Mouse (Mus musculus) lung, embryonic 16.5 days (tissue): ENCODE results near the gene Aph1c. TPM values are rescaled to one million over a fixed set of nuclear protein-coding genes. Genes with fewer than 3 reads are reported as not detected.
A peak's percentile ranks its signal among the peaks of the same experiment; 100 is the strongest.
"Not testable (repeated sequence)": the region's sequence is repeated elsewhere in the genome, so short reads cannot be mapped to it uniquely, and the experiment has no call there.

Experiments used
- ATAC-seq: fragments of 200-750 bp; cut with Nextera tagmentation; 2 replicates; pipeline ENCODE4 v1.8.0; 2017; ENCODE audit warnings: low read depth, mild to moderate bottlenecking, moderate library complexity
- H3K27ac ChIP-seq: fragments of 300-500 bp; sonication (generic); 2 replicates; pipeline ENCODE4 v1.5.1; 2014; ENCODE audit warnings: mild to moderate bottlenecking, control low read depth, low read length
- H3K27me3 ChIP-seq: fragments of 300-500 bp; sonication (generic); 2 replicates; pipeline ENCODE4 v1.6.1; 2014; ENCODE audit warnings: low read depth, low read length, mixed read lengths; ENCODE audit not compliant: control insufficient read depth, insufficient read depth
- H3K36me3 ChIP-seq: fragments of 300-500 bp; sonication (generic); 2 replicates; pipeline ENCODE4 v1.6.1; 2014; ENCODE audit warnings: low read length; ENCODE audit not compliant: control insufficient read depth, insufficient read depth
- H3K4me1 ChIP-seq: fragments of 300-500 bp; sonication (generic); replicated peaks from 2 replicates; pipeline ENCODE4 v1.6.1; 2014; ENCODE audit warnings: low read length, mixed read lengths; ENCODE audit not compliant: control insufficient read depth, insufficient read depth
- H3K4me2 ChIP-seq: fragments of 300-500 bp; sonication (generic); 2 replicates; pipeline ENCODE4 v1.6.1; 2014; ENCODE audit warnings: low read depth, low read length, control low read depth
- H3K4me3 ChIP-seq: fragments of 300-500 bp; sonication (generic); 2 replicates; pipeline ENCODE4 v1.5.1; 2014; ENCODE audit warnings: mild to moderate bottlenecking, low read length, control low read depth
- H3K9ac ChIP-seq: fragments of 300-500 bp; sonication (generic); 2 replicates; pipeline ENCODE4 v1.6.1; 2014; ENCODE audit warnings: low read length, control low read depth
- H3K9me3 ChIP-seq: fragments of 300-500 bp; sonication (generic); 2 replicates; pipeline ENCODE4 v1.6.1; 2016; ENCODE audit warnings: low read length; ENCODE audit not compliant: control insufficient read depth
- WGBS: fragments of 180-500 bp; shearing (Covaris S2); extraction: QIAGEN DNeasy Blood & Tissue Kit; methylation state at CpG from one replicate; pipeline ENCODE4 v1.1.7; 2014; 5-methylcytosine and 5-hydroxymethylcytosine counted together
- polyA plus RNA-seq: library from polyadenylated mRNA; unstranded; fragments of >200 nt; fragmentation: Nextera tagmentation; extraction: Ambion mirVana; gene quantifications from 2 replicates; pipeline ENCODE4 v1.2.1, GENCODE M21; 2015

Aph1c gene
- polyA plus RNA-seq, 1 experiment from 2014 or later, result 6.1 TPM

GRCm38 (mm10) chr9:66813392-66813791 is 21.1 kb downstream of the Aph1c start:
- no peak overlapping the region for H3K4me2 ChIP-seq
- 45% methylated on average over 2 of the region's 2 CpGs for WGBS
- no peak overlapping the region for H3K27ac ChIP-seq
- no peak overlapping the region for H3K4me3 ChIP-seq
- no peaks in the 10 kb centered on the region for H3K9me3 ChIP-seq
- H3K36me3 ChIP-seq, result no peaks in the 10 kb centered on the region
- ATAC-seq, result no peak
- H3K4me1 ChIP-seq, result no peaks in the 10 kb centered on the region
- no peaks in the 10 kb centered on the region; the same call in 1 of the 2 replicates for H3K27me3 ChIP-seq
- H3K9ac ChIP-seq, result no peak overlapping the region

DNA sequence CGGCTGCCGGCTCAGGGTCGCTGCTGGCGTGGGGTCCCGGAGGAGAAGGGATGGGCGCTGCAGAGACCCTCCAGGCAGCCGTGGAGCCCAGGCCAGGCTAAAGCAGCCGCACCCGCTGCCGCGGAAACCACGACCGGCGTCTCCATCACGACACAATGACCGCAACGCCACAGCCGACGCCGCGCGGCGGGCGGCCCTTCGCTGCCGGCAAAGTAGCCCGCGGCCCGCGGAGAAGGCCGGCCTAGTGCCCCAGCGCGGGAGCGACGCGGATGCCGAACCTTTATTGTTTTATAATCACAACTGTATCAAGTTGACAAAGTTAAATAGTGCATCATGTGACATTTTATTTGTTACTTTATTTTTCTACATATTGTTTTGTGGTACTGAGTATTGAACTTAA is 28.6 kb downstream of the Aph1c start:
- not testable (repeated sequence) for H3K4me1 ChIP-seq, H3K36me3 ChIP-seq, H3K9me3 ChIP-seq, H3K9ac ChIP-seq, ATAC-seq, H3K27me3 ChIP-seq, H3K27ac ChIP-seq
- whole genome bisulfite sequencing, result 4% methylated on average over 30 of the region's 37 CpGs
- peak overlapping the region; percentile 38 for H3K4me3 ChIP-seq
- H3K4me2 ChIP-seq, result peak overlapping the region; percentile 50

GRCm38 (mm10) chr9:66801947-66802346 is 32.6 kb downstream of the Aph1c start:
- H3K36me3 ChIP-seq, result no peaks in the 10 kb centered on the region
- WGBS, result 34% methylated on average over 12 of the region's 12 CpGs
- H3K27me3 ChIP-seq, result peaks cover 4% of the 10 kb centered on the region
- no peak overlapping the region for H3K4me2 ChIP-seq
- H3K4me1 ChIP-seq, result no peaks in the 10 kb centered on the region
- no peaks in the 10 kb centered on the region for H3K9me3 ChIP-seq
- H3K4me3 ChIP-seq, result no peak overlapping the region
- ATAC-seq, result no peak
- H3K9ac ChIP-seq, result no peak overlapping the region
- H3K27ac ChIP-seq, result no peak overlapping the region

- Histone ChIP-seq H3K9ac (peak within 1 kb of the TSS; percentile 75), H3K27me3 (no peaks in the 10 kb centered on the region), H3K27ac (peak within 1 kb of the TSS; percentile 97; the same call in 1 of the 2 replicates), H3K36me3 (no peaks in the 10 kb centered on the region), H3K4me3 (peak within 1 kb of the TSS; percentile 68), H3K9me3 (no peaks in the 10 kb centered on the region), H3K4me1 (peaks cover 4% of the 10 kb centered on the region), H3K4me2 (peak within 1 kb of the TSS; percentile 64)
- WGBS, result 66% methylated on average over 5 of the region's 5 CpGs
- no peak for ATAC-seq
Measured at GRCm38 (mm10) chr9:66796739-66797138, 37.8 kb downstream of the Aph1c start, which contains the start of gene Gm10647. Gm10647 (plus strand) TSS chr9:66797039.

GRCm38 (mm10) chr9:66795464-66796324 is 38.8 kb downstream of the Aph1c start, which contains the start of gene Aph1b:
Aph1b (minus strand) TSS chr9:66795490.
- WGBS, result under 1% methylated on average over 40 of the region's 42 CpGs
- Histone ChIP-seq H3K36me3 (no peaks in the 10 kb centered on the region), H3K4me2 (peak within 1 kb of the TSS; percentile 64)

GRCm38 (mm10) chr9:66794629-66795463 is 39.7 kb downstream of the Aph1c start:
- peak; percentile 21; the same call in 1 of the 2 replicates for ATAC-seq
- Histone ChIP-seq H3K27me3 (no peaks in the 10 kb centered on the region), H3K36me3 (no peaks in the 10 kb centered on the region), H3K27ac (peak overlapping the region; percentile 97), H3K4me3 (peak overlapping the region; percentile 68), H3K4me2 (peak overlapping the region; percentile 64), H3K9ac (peak overlapping the region; percentile 75), H3K4me1 (peaks cover 4% of the 10 kb centered on the region), H3K9me3 (no peaks in the 10 kb centered on the region)
- WGBS, result 1% methylated on average over 43 of the region's 43 CpGs

More at GRCm38 (mm10) chr9:66795464-66796324, 38.8 kb downstream of the Aph1c start, which contains the start of gene Aph1b:
- peak within 1 kb of the TSS; percentile 68 for H3K4me3 ChIP-seq
- no peaks in the 10 kb centered on the region for H3K9me3 ChIP-seq
- ATAC-seq, result peak; percentile 97
- peak within 1 kb of the TSS; percentile 75 for H3K9ac ChIP-seq
- H3K4me1 ChIP-seq, result peaks cover 4% of the 10 kb centered on the region
- H3K27me3 ChIP-seq, result no peaks in the 10 kb centered on the region
- H3K27ac ChIP-seq, result peak within 1 kb of the TSS; percentile 97

DNA sequence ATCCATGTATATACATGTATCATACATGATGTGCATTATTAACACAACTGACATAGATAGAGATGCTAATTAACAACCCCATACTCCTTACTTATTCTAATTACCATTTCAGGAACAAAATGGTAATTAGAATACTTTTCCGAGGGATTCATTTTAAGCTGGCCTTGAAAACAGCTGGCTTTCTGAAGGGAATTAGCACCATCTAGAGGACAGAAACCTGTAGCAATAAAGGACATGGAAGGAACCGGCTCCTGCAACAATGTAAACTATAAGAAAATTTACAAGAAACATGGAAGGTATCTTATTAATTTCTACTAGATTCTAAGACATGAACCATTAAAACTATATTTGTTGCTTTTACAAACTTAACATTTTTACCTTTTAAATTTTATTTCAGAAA is 46.7 kb downstream of the Aph1c start:
- no peak overlapping the region for H3K4me3 ChIP-seq
- H3K9me3 ChIP-seq, result no peaks in the 10 kb centered on the region
- H3K4me1 ChIP-seq, result no peaks in the 10 kb centered on the region
- no peak for ATAC-seq
- no peak overlapping the region for H3K27ac ChIP-seq
- H3K9ac ChIP-seq, result no peak overlapping the region
- H3K27me3 ChIP-seq, result no peaks in the 10 kb centered on the region
- no peaks in the 10 kb centered on the region for H3K36me3 ChIP-seq
- no peak overlapping the region for H3K4me2 ChIP-seq
- WGBS, result 13% methylated on average over 2 of the region's 2 CpGs

GRCm38 (mm10) chr9:66784552-66784951 is 50.0 kb downstream of the Aph1c start:
- not testable (repeated sequence) for H3K27me3 ChIP-seq, H3K36me3 ChIP-seq, H3K4me1 ChIP-seq, ATAC-seq, H3K4me2 ChIP-seq, H3K4me3 ChIP-seq, H3K27ac ChIP-seq, H3K9ac ChIP-seq, H3K9me3 ChIP-seq
- no CpG with 5 or more reads among the region's 3 CpGs for WGBS

DNA sequence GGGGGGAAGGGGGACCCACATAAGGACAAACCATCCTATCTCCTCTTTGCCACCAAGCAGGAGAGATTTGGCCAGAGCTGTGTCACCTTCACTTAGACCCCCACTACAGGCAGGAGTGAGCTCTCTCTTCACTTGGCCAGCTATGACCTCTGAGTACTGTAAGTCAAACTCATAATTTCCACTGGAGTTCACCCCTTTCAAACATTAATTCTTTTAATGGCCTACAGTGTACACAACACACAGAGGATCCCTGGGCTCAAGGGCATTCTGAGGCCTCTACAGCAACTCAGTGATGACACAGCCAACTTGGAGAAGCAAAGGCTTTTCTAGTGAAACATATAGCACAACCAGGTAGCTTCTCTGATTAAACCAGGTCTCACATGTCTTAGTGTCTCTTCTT is 63.8 kb downstream of the Aph1c start:
- Histone ChIP-seq H3K4me1 (no peaks in the 10 kb centered on the region), H3K9me3 (no peaks in the 10 kb centered on the region), H3K27ac (no peak overlapping the region)

More for the DNA sequence above, 63.8 kb downstream of the Aph1c start:
- ATAC-seq, result no peak
- H3K4me3 ChIP-seq, result no peak overlapping the region
- no peak overlapping the region for H3K9ac ChIP-seq
- no peak overlapping the region for H3K4me2 ChIP-seq
- H3K27me3 ChIP-seq, result no peaks in the 10 kb centered on the region
- no peaks in the 10 kb centered on the region for H3K36me3 ChIP-seq
